ENCODE assay signal across 8 mouse cellular contexts in the genomic region with DNA sequence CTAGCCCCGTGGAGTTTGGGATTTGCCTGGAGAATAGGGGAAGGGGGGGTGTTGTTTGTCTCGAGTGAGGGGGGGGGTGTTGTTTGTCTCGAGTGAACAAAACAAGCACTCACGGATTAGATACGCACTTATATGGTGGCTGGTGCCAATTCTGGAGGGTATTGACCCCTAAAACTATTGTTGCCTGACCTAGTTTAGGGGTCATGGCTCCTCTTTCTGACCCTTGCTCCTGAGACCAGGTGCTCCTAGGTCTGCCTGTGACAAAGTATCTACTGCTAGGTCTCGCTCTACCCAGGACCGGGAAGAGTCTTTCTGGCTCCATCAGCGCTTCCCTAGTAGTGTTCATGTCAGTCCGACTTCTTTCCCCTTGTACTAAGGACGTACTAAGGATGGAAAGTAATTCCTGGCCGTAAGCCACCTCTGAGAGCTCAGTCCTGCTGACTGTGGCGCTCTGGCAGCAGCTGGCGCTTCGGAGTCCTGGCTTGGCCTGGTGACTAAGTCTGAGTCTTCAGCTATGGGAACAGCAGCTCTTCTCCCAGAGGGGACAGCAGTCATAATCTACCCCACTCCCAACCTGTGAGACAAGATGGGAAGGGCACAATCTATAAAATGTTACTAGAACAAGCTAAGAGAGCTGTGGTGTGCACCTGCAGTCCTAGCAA. TPM values are rescaled to one million over a fixed set of nuclear protein-coding genes. Genes with fewer than 3 reads are reported as not detected.
DNase-seq lines count a peak whose midpoint lies in the region; ATAC-seq and TF ChIP-seq lines count a peak whose summit lies in the region.

No protein-coding gene starts in this region.

- peak; percentile 60 for TF ChIP-seq POLR2A in heart, adult 2 months (IDR thresholded peaks at IDR 0.05; ENCODE audit: insufficient read depth, low read depth, low read length)

- no peaks in the 10 kb centered on the region for H3K79me2 ChIP-seq in heart, adult 2 months (replicated peaks; ENCODE audit: control insufficient read depth, insufficient read depth, low read length)

- DNase-seq in right cerebral cortex, adult 18-20 months: peak; percentile 79
- no peak for DNase-seq in right cerebral cortex, postnatal 4 days
- peak; percentile 70 to 81 for DNase-seq in heart, adult 2 months
- DNase-seq in right cerebral cortex, postnatal 10 days (ENCODE audit: low spot score in 2 of 2): peak; percentile 59 to 77
- no peak for DNase-seq in thymus, postnatal 25 days

- H3K4me1 ChIP-seq in heart, adult 2 months (ENCODE audit: control insufficient read depth, insufficient read depth, low read length): peaks cover 11% of the 10 kb centered on the region
- H3K4me1 ChIP-seq in intestine, embryonic 16.5 days (ENCODE audit: control insufficient read depth, insufficient read depth, low read length): peaks cover 24% of the 10 kb centered on the region
- peaks cover 42% of the 10 kb centered on the region for H3K4me1 ChIP-seq in liver, embryonic 16.5 days (ENCODE audit: control insufficient read depth, low read depth, low read length)

- peak overlapping the region; percentile 27 for H3K9ac ChIP-seq in heart, adult 2 months (ENCODE audit: low read depth, low read length)
- no peak overlapping the region for H3K9ac ChIP-seq in intestine, embryonic 16.5 days (ENCODE audit: low read depth, low read length)
- H3K9ac ChIP-seq in liver, embryonic 16.5 days (ENCODE audit: low read depth, low read length): no peak overlapping the region; the same call in 1 of the 2 replicates

- H3K4me3 ChIP-seq in heart, adult 2 months: peak overlapping the region; percentile 66
- H3K4me3 ChIP-seq in intestine, embryonic 16.5 days (ENCODE audit: low read length): 0 out of 2 replicates have a peak overlapping the region, but pooled peaks have one; percentile 7
- H3K4me3 ChIP-seq in liver, embryonic 16.5 days (ENCODE audit: low read depth, low read length): no peak overlapping the region

- peak overlapping the region; percentile 88 for H3K27ac ChIP-seq in heart, adult 2 months
- H3K27ac ChIP-seq in intestine, embryonic 16.5 days (ENCODE audit: low read length): 0 out of 2 replicates have a peak overlapping the region, but pooled peaks have one; percentile 3
- H3K27ac ChIP-seq in liver, embryonic 16.5 days (ENCODE audit: low read length): peak overlapping the region; percentile 4; the same call in 1 of the 2 replicates

- peak overlapping the region; percentile 95 for H3K4me2 ChIP-seq in intestine, embryonic 16.5 days (ENCODE audit: low read depth, low read length)
- H3K4me2 ChIP-seq in liver, embryonic 16.5 days (ENCODE audit: low read depth, low read length): no peak overlapping the region

- no peaks in the 10 kb centered on the region for H3K36me3 ChIP-seq in heart, adult 2 months (ENCODE audit: control insufficient read depth, insufficient read depth, low read length)
- H3K36me3 ChIP-seq in intestine, embryonic 16.5 days (ENCODE audit: control insufficient read depth, insufficient read depth, low read length): no peaks in the 10 kb centered on the region
- no peaks in the 10 kb centered on the region for H3K36me3 ChIP-seq in liver, embryonic 16.5 days (ENCODE audit: control insufficient read depth, insufficient read depth)

- 13% methylated on average over 14 of the region's 14 CpGs for WGBS in heart, adult 2 months
- WGBS in intestine, embryonic 16.5 days: 60% methylated on average over 14 of the region's 14 CpGs
- WGBS in liver, embryonic 16.5 days (ENCODE audit: insufficient replicate concordance): 69% methylated on average over 14 of the region's 14 CpGs

- intact Hi-C loops in heart, adult 2 months (cut with DNase I): no loop called here

- H3K9me3 ChIP-seq in intestine, embryonic 16.5 days (ENCODE audit: control insufficient read depth, low read length): no peaks in the 10 kb centered on the region
- no peaks in the 10 kb centered on the region for H3K9me3 ChIP-seq in liver, embryonic 16.5 days (replicated peaks; ENCODE audit: control insufficient read depth, low read length)

- no peaks in the 10 kb centered on the region for H3K27me3 ChIP-seq in heart, adult 2 months (ENCODE audit: control insufficient read depth, insufficient read depth, low read length)
- no peaks in the 10 kb centered on the region for H3K27me3 ChIP-seq in intestine, embryonic 16.5 days (replicated peaks; ENCODE audit: control insufficient read depth, insufficient read depth, low read length)
- no peaks in the 10 kb centered on the region for H3K27me3 ChIP-seq in liver, embryonic 16.5 days (ENCODE audit: control insufficient read depth, insufficient read depth, low read depth, low read length)

- no peak for ATAC-seq in intestine, embryonic 16.5 days
- ATAC-seq in liver, embryonic 16.5 days (ENCODE audit: low read depth): no peak
- ATAC-seq in activated CD4-positive, CD25-positive, alpha-beta regulatory T cell, adult 4 months: no peak

- no peak for TF ChIP-seq EP300 in heart, adult 2 months (IDR thresholded peaks at IDR 0.05; ENCODE audit: insufficient read depth, low read depth, low read length)

- no peak for TF ChIP-seq CTCF in heart, adult 2 months (IDR thresholded peaks at IDR 0.05)

RNA-seq across cellular contexts. Expression of a gene that starts 2.7 kb away (rescaled TPM):
- total RNA-seq in heart, adult 2 months (2021): 10 to 100 TPM; 18.9 to 23.5 TPM
- polyA plus RNA-seq in heart, adult 2 months (2012; rRNA removed): 23.4 and 27.8 TPM in 2 replicates
- polyA plus RNA-seq in intestine, embryonic 16.5 days (2015; fragmentation: Nextera tagmentation; extraction: Ambion mirVana): 6.6 and 6.9 TPM in 2 replicates
- 0.99 and 1.3 TPM in 2 replicates for polyA plus RNA-seq in liver, embryonic 16.5 days (2015; fragmentation: Nextera tagmentation; extraction: Ambion mirVana)
- polyA plus RNA-seq in activated CD4-positive, CD25-positive, alpha-beta regulatory T cell, adult 4 months (2017; shearing (Covaris generic)): under 1 TPM; 0.32 to 0.36 TPM

RNA-seq across cellular contexts. Expression of a gene that starts 41.0 kb away (rescaled TPM):
- 10 to 100 TPM; 45.6 to 49.5 TPM for total RNA-seq in heart, adult 2 months (2021)
- polyA plus RNA-seq in heart, adult 2 months (2012; rRNA removed): 42.3 and 49.8 TPM in 2 replicates
- 36.3 and 41.7 TPM in 2 replicates for polyA plus RNA-seq in intestine, embryonic 16.5 days (2015; fragmentation: Nextera tagmentation; extraction: Ambion mirVana)
- 10.1 and 13.2 TPM in 2 replicates for polyA plus RNA-seq in liver, embryonic 16.5 days (2015; fragmentation: Nextera tagmentation; extraction: Ambion mirVana)
- 100 to 1,000 TPM in 1 of 2 experiments, 10 to 100 TPM in 1; 65.1 to 101 TPM for polyA plus RNA-seq in activated CD4-positive, CD25-positive, alpha-beta regulatory T cell, adult 4 months (2017; shearing (Covaris generic))

Comparison
In these comparisons a context has a peak if more than half of its experiments do, and no peak if none do; other contexts are left out.
1. DNase-seq: peak in right cerebral cortex, adult 18-20 months (single experiment), heart, adult 2 months (2 of 2) and right cerebral cortex, postnatal 10 days (2 of 2); none in right cerebral cortex, postnatal 4 days (single experiment) and thymus, postnatal 25 days (single experiment).
2. H3K27ac ChIP-seq: peak in every context shown above with its lines; median percentile 88 in heart, adult 2 months; 4 in liver, embryonic 16.5 days; 3 in intestine, embryonic 16.5 days.